Mouse (Mus musculus): ENCODE data around the gene Idh2. TPM values are rescaled to one million over a fixed set of nuclear protein-coding genes. Genes with fewer than 3 reads are reported as not detected.
A peak's percentile ranks its signal among the peaks of the same experiment; 100 is the strongest.

The Idh2 gene
- polyA plus RNA-seq, 1 experiment from 2014 or later = 259 TPM

DNA sequence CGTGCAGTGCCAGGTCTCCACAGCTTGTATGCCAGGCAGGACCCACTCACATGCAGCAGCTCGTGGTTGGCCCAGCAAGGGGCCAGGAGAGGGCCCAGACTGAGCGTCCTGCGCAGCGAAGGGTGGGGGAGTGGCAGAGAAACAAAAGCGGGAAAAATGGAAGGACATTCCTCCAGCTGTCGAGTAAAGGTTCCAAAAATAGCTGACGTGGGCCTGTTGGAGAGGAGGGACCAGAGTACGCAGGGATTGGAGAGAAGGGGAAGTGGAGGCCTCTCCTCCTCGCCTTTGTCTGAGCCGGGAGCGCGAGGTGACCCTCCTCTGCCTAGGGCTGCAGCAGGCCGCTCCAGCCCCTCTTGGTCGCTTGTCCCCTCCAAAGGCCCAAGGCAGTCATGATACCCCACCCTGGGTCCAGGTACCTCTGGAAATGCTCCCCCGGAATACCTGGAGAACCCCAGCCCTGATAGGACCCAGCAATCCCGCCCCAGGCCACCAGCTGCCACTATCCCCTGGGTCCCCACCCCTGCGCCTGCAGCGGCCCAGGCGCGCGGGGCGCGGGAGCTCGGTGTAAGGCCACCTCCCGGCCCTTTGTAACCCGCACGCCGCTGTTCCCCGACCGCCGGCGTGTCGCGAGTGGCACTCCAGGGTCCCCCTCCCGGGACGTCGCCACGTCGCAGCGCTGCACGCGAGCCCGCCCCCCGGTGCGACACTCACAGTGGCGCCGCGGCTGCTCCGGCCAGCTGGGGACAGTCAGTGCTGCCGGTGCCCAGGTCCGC, 555 bp downstream of the Idh2 start:
- peak; percentile 74 for DNase-seq (ENCODE audit: low spot score)
- Histone ChIP-seq H3K4me1 (replicated peaks; ENCODE audit: control insufficient read depth, insufficient read depth, low read length) (peaks cover 34% of the 10 kb centered on the region), H3K27me3 (replicated peaks; ENCODE audit: control insufficient read depth, insufficient read depth, low read length) (no peaks in the 10 kb centered on the region), H3K4me3 (ENCODE audit: low read depth, low read length) (peak overlapping the region; percentile 87), H3K9me3 (ENCODE audit: control insufficient read depth, low read length) (no peaks in the 10 kb centered on the region), H3K4me2 (peak overlapping the region; percentile 98), H3K36me3 (ENCODE audit: control insufficient read depth, insufficient read depth, low read length) (no peaks in the 10 kb centered on the region; the same call in 1 of the 2 replicates), H3K9ac (ENCODE audit: low read depth, low read length) (peak overlapping the region; percentile 91), H3K27ac (ENCODE audit: low read depth, low read length) (peak overlapping the region; percentile 57)
- peak; percentile 75 for ATAC-seq (replicated peaks; ENCODE audit: low FRiP score)
- WGBS = 1% methylated on average over 52 of the region's 52 CpGs

DNA sequence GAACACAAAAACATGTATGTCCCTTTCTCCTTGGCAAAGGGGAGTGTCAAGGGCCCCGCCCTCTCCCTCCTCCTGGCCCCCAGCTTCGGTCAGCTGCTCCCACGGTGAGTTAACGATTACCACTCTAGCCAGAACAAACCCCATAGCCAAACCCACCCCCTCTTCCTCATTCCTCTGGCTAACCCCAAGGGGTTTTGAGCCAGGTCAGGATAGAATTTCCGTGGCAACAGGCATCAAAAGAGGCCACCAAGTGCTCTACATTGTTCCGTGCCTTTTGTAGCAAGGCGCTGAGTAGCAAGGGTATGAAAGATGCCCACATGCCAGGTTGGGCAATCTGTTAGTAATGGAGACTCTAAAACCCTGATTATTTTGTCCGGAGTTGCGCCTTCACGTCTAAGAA, 1.2 kb downstream of the Idh2 start:
- H3K9me3 ChIP-seq (ENCODE audit: control insufficient read depth, low read length) = no peaks in the 10 kb centered on the region
- H3K9ac ChIP-seq (ENCODE audit: low read depth, low read length) = peak overlapping the region; percentile 91
- peak overlapping the region; percentile 87 for H3K4me3 ChIP-seq (ENCODE audit: low read depth, low read length)
- H3K36me3 ChIP-seq (ENCODE audit: control insufficient read depth, insufficient read depth, low read length) = no peaks in the 10 kb centered on the region; the same call in 1 of the 2 replicates
- WGBS = 22% methylated on average over 10 of the region's 10 CpGs
- peaks cover 40% of the 10 kb centered on the region for H3K4me1 ChIP-seq (replicated peaks; ENCODE audit: control insufficient read depth, insufficient read depth, low read length)
- ATAC-seq (replicated peaks; ENCODE audit: low FRiP score) (no peak), DNase-seq (ENCODE audit: low spot score) (no peak)
- H3K27me3 ChIP-seq (replicated peaks; ENCODE audit: control insufficient read depth, insufficient read depth, low read length) = no peaks in the 10 kb centered on the region
- H3K27ac ChIP-seq (ENCODE audit: low read depth, low read length) = peak overlapping the region; percentile 57
- H3K4me2 ChIP-seq = peak overlapping the region; percentile 98

DNA sequence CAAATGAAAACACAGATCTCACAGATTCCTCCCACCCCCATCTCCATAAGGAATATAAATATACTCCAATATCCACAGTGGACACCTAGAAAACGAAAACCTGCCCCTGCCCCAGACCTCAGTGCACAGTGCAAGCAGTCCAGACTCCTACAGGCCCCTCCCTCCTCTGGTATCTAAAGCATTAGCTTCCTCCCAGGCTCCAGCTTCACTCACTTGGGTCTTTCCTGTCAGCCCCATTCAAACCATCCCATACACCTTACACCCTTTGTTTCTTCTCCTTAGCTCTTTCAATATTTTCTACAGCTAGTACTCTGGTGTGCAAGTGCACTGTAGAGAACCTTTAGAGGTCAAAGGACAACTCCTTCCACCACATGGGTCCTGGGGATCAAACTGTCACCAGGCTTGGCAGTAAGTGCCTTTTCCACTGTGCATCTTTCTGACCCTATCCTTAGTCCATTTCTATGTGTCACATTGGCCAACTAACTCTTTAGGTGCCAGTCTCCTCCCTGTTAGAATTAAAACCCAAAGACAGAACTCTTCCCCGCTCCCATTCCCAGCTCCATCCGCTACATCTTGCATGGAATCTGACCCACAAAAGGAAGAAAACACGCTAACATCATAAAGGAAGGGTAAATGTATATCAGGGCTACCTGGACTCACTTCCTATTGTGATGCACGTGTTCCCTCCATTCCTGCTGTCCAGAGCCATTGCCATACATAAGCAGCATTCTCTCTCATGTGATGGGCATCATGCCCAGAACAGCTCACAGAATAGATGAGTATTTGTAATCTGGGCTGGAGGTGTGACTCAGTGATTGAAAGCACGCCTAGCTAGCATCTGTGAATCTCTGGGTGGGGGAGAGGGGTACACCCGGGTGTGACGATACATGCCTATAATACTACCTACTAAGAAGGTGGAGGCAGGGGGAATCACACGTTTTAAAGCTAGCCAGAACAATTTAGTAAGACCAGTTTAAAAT, 3.8 kb downstream of the Idh2 start:
- Histone ChIP-seq H3K27me3 (replicated peaks; ENCODE audit: control insufficient read depth, insufficient read depth, low read length) (no peaks in the 10 kb centered on the region), H3K36me3 (ENCODE audit: control insufficient read depth, insufficient read depth, low read length) (peaks cover 3% of the 10 kb centered on the region; the same call in 1 of the 2 replicates), H3K4me3 (ENCODE audit: low read depth, low read length) (no peak overlapping the region), H3K4me2 (peak overlapping the region; percentile 14; the same call in 1 of the 2 replicates), H3K4me1 (replicated peaks; ENCODE audit: control insufficient read depth, insufficient read depth, low read length) (peaks cover 42% of the 10 kb centered on the region), H3K9ac (ENCODE audit: low read depth, low read length) (no peak overlapping the region), H3K27ac (ENCODE audit: low read depth, low read length) (no peak overlapping the region), H3K9me3 (ENCODE audit: control insufficient read depth, low read length) (no peaks in the 10 kb centered on the region; the same call in 1 of the 2 replicates)
- ATAC-seq (replicated peaks; ENCODE audit: low FRiP score) (no peak), DNase-seq (ENCODE audit: low spot score) (no peak)
- WGBS = 75% methylated on average over 9 of the region's 9 CpGs

DNA sequence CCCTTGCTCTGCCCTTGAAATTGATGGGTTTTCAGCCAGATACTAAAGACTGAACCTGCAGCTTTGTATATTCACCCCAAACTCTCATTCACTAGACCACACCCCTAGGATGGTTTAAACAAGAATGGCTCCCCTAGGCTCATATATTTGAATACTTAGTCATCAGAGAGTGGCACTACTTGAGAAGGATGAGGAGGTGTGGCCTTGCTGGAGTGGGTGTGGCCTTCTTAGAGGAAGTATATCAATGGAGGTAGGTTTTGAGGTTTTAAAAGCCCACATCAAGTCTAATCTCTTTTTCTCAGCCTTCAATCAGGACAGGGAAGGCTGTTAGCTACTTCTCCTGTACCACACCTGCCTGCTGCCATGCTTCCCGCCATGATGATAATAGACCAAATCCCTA, 8.8 kb downstream of the Idh2 start:
- H3K27me3 ChIP-seq (replicated peaks; ENCODE audit: control insufficient read depth, insufficient read depth, low read length) = no peaks in the 10 kb centered on the region
- DNase-seq (ENCODE audit: low spot score) (no peak), ATAC-seq (replicated peaks; ENCODE audit: low FRiP score) (no peak)
- no peak overlapping the region for H3K27ac ChIP-seq (ENCODE audit: low read depth, low read length)
- no peaks in the 10 kb centered on the region; the same call in 1 of the 2 replicates for H3K9me3 ChIP-seq (ENCODE audit: control insufficient read depth, low read length)
- H3K4me3 ChIP-seq (ENCODE audit: low read depth, low read length) = no peak overlapping the region
- no peak overlapping the region for H3K4me2 ChIP-seq
- H3K36me3 ChIP-seq (ENCODE audit: control insufficient read depth, insufficient read depth, low read length) = peaks cover 10% of the 10 kb centered on the region; the same call in 1 of the 2 replicates
- WGBS = 94% methylated on average over 1 of the region's 1 CpGs
- H3K4me1 ChIP-seq (replicated peaks; ENCODE audit: control insufficient read depth, insufficient read depth, low read length) = peaks cover 22% of the 10 kb centered on the region
- no peak overlapping the region for H3K9ac ChIP-seq (ENCODE audit: low read depth, low read length)

DNA sequence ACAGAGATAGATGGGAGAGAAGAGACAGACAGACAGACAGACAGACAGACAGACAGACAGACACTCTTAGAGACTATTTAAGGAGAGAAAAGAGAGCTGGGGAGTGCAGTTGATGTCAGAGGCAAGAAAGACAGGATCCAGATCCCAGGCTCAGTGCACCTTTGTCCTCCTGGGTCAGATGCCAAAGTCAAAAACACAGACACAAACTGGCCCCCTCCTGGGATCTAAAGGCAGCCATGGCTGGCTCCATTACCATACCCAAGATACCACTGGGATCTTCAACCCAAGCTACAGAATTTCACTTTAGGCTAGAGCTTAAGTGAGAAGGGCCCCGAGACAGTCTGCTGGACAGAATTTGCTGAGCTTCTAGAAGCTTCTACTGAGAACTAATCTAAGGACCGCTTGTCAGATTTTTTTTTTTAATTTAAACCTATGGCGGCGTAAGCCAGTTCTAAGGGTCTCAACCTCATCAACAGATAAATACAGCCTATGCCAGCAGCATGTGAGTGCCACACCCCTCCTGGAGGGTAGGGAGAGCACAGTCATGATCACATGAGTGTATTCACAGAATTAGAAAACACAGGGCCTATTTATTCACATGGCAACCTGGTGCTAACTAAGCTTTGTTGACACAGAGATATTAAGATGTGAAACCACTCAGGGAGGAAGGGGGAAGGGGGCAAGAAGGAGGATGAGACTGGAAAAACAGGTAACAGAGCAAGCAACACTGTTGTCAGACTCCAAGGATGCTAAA, 9.4 kb downstream of the Idh2 start:
- no peak for ATAC-seq (replicated peaks; ENCODE audit: low FRiP score)
- peaks cover 13% of the 10 kb centered on the region for H3K36me3 ChIP-seq (ENCODE audit: control insufficient read depth, insufficient read depth, low read length)
- no peak overlapping the region for H3K9ac ChIP-seq (ENCODE audit: low read depth, low read length)
- H3K27me3 ChIP-seq (replicated peaks; ENCODE audit: control insufficient read depth, insufficient read depth, low read length) = no peaks in the 10 kb centered on the region
- H3K27ac ChIP-seq (ENCODE audit: low read depth, low read length) = no peak overlapping the region
- DNase-seq (ENCODE audit: low spot score) = no peak
- 92% methylated on average over 4 of the region's 4 CpGs for WGBS
- H3K9me3 ChIP-seq (ENCODE audit: control insufficient read depth, low read length) = no peaks in the 10 kb centered on the region; the same call in 1 of the 2 replicates
- peaks cover 16% of the 10 kb centered on the region for H3K4me1 ChIP-seq (replicated peaks; ENCODE audit: control insufficient read depth, insufficient read depth, low read length)
- no peak overlapping the region for H3K4me2 ChIP-seq
- H3K4me3 ChIP-seq (ENCODE audit: low read depth, low read length) = no peak overlapping the region

DNA sequence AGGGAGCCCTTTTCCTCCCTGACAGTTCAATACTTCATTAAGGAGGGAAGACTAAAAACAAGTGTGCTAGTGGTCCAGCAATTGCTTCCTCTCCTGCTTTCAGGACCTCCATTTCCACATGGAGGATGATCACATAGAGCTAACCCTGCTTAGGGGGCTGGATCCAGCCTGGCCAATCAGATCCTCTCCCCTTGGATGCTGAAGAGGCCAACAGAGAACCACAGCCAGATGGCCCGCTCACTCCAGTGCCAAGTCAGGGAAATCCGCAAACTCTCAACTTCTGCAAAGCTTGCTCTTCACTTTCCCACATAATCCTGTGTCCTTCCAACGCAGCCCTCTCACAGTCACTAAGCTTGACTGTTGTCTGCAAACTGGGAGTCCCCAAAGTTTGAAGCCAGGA, 11.9 kb downstream of the Idh2 start:
- Histone ChIP-seq H3K4me2 (no peak overlapping the region), H3K27ac (ENCODE audit: low read depth, low read length) (no peak overlapping the region), H3K9me3 (ENCODE audit: control insufficient read depth, low read length) (no peaks in the 10 kb centered on the region; the same call in 1 of the 2 replicates), H3K36me3 (ENCODE audit: control insufficient read depth, insufficient read depth, low read length) (peaks cover 32% of the 10 kb centered on the region), H3K4me3 (ENCODE audit: low read depth, low read length) (no peak overlapping the region), H3K27me3 (replicated peaks; ENCODE audit: control insufficient read depth, insufficient read depth, low read length) (no peaks in the 10 kb centered on the region), H3K9ac (ENCODE audit: low read depth, low read length) (no peak overlapping the region), H3K4me1 (replicated peaks; ENCODE audit: control insufficient read depth, insufficient read depth, low read length) (0 out of 2 replicates have a peak, but pooled peaks cover 3% of the 10 kb centered on the region)
- WGBS = 81% methylated on average over 3 of the region's 3 CpGs
- no peak for DNase-seq (ENCODE audit: low spot score)
- no peak for ATAC-seq (replicated peaks; ENCODE audit: low FRiP score)

DNA sequence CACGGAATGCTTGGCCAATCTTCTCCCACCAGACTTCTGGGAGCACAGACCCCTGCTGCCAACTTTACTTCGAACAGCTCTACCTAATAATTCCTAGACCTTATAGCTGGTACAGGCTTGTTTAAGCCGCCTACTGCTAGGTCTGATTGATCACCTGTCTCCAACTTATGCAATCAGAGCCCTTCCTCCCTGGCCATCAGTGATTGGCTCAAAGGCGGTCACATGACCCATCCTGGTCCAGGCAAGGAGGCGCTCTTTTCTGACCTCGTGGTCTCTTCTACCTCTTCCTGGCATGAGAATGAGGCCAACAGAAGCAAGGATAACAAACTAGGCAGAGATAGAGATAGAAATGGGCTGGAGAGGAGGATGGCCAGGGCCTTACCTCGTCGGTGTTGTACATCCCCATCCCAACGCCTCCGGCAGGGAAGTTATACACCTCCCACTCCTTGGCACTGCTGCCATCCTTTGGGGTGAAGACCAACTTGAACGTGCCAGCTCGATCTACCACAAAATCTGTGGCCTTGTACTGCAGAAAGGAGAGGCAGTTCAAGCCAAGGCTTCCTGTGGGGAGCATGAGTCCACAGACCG, 16.7 kb downstream of the Idh2 start:
- no peaks in the 10 kb centered on the region for H3K9me3 ChIP-seq (ENCODE audit: control insufficient read depth, low read length)
- H3K27ac ChIP-seq (ENCODE audit: low read depth, low read length) = no peak overlapping the region
- H3K4me3 ChIP-seq (ENCODE audit: low read depth, low read length) = no peak overlapping the region
- 87% methylated on average over 13 of the region's 13 CpGs for WGBS
- no peak overlapping the region for H3K4me2 ChIP-seq
- DNase-seq (ENCODE audit: low spot score) (no peak), ATAC-seq (replicated peaks; ENCODE audit: low FRiP score) (no peak)
- H3K4me1 ChIP-seq (replicated peaks; ENCODE audit: control insufficient read depth, insufficient read depth, low read length) = no peaks in the 10 kb centered on the region
- peaks cover 64% of the 10 kb centered on the region for H3K36me3 ChIP-seq (ENCODE audit: control insufficient read depth, insufficient read depth, low read length)
- H3K9ac ChIP-seq (ENCODE audit: low read depth, low read length) = no peak overlapping the region
- no peaks in the 10 kb centered on the region for H3K27me3 ChIP-seq (replicated peaks; ENCODE audit: control insufficient read depth, insufficient read depth, low read length)

Data from liver, embryonic 11.5 days (tissue).